Mouse (Mus musculus) testis, adult 2 months (tissue): ENCODE measurements around the gene Ly75. TPM values are rescaled to one million over a fixed set of nuclear protein-coding genes. Genes with fewer than 3 reads are reported as not detected.

Experiments
- H3K27ac ChIP-seq: fragments of 200-500 bp; 2 replicates; pipeline ENCODE4 v1.5.1; 2012; ENCODE audit warnings: low read depth, low read length; ENCODE audit not compliant: control insufficient read depth, insufficient read depth
- H3K27me3 ChIP-seq: fragments of 200-500 bp; 2 replicates; pipeline ENCODE4 v1.6.1; 2012; ENCODE audit warnings: mild to moderate bottlenecking, low read length, moderate library complexity; ENCODE audit not compliant: control insufficient read depth, insufficient read depth
- H3K36me3 ChIP-seq: fragments of 200-500 bp; 2 replicates; pipeline ENCODE4 v1.6.1; 2012; ENCODE audit warnings: mild to moderate bottlenecking, low read length; ENCODE audit not compliant: control insufficient read depth, insufficient read depth
- H3K4me1 ChIP-seq: fragments of 200-500 bp; 2 replicates; pipeline ENCODE4 v1.6.1; 2012; ENCODE audit warnings: low read length; ENCODE audit not compliant: control insufficient read depth, insufficient read depth
- H3K4me3 ChIP-seq: fragments of 200-500 bp; 2 replicates; pipeline ENCODE4 v1.5.1; 2012; ENCODE audit warnings: low read depth, mild to moderate bottlenecking, low read length, moderate library complexity, mixed read lengths; ENCODE audit not compliant: control insufficient read depth
- CTCF ChIP-seq: fragments of 200-500 bp; IDR thresholded peaks from 2 replicates; pipeline ENCODE4 v1.5.1; 2012; ENCODE audit warnings: low read depth, mild to moderate bottlenecking, inconsistent platforms, low read length, moderate library complexity; ENCODE audit not compliant: control insufficient read depth, insufficient read depth, insufficient replicate concordance
- POLR2A ChIP-seq: fragments of 200-500 bp; IDR thresholded peaks from 2 replicates; pipeline ENCODE4 v1.6.1; 2012; ENCODE audit warnings: low read depth, mild to moderate bottlenecking, inconsistent platforms, low read length, moderate library complexity; ENCODE audit not compliant: control insufficient read depth
- polyA plus RNA-seq: library from polyadenylated mRNA; depleted of rRNA; stranded (reverse); fragments of >200 nt; gene quantifications from 2 replicates; pipeline ENCODE4 v1.2.3, GENCODE M21; 2012; rRNA removed

The Ly75 gene
- polyA plus RNA-seq, 1 experiment, result 0.54 TPM

GRCm38 (mm10) chr2:60269856-60270479, 113.1 kb downstream of the Ly75 start:
- Histone ChIP-seq H3K4me1 (no peaks in the 10 kb centered on the region), H3K27ac (no peak overlapping the region), H3K4me3 (no peak overlapping the region), H3K27me3 (no peaks in the 10 kb centered on the region), H3K36me3 (no peaks in the 10 kb centered on the region)
- no peak for TF ChIP-seq CTCF
- no peak for TF ChIP-seq POLR2A

DNA sequence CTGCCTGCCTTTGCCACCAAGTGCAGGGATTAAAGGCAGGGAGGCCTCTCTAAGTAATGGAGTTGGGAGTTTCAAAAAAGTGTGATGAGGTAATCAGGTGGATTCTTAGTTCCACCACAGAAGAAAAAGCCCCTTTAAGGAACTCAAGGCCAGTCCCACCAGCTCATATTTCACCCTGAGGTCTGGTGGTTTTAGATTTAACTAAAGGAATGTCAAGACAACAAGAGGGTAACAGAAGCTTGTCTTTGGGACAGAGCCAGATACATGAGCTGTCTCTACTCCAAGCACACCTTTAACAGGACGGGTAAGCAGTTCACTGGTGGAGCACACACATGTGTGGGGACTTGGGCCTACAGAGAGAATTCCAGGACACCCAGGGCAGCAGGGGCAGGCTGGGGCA, 115.5 kb downstream of the Ly75 start:
- no peaks in the 10 kb centered on the region for H3K36me3 ChIP-seq
- H3K27me3 ChIP-seq, result no peaks in the 10 kb centered on the region
- no peak for TF ChIP-seq POLR2A
- no peak for TF ChIP-seq CTCF
- H3K4me1 ChIP-seq, result no peaks in the 10 kb centered on the region
- no peak overlapping the region for H3K27ac ChIP-seq
- no peak overlapping the region for H3K4me3 ChIP-seq

DNA sequence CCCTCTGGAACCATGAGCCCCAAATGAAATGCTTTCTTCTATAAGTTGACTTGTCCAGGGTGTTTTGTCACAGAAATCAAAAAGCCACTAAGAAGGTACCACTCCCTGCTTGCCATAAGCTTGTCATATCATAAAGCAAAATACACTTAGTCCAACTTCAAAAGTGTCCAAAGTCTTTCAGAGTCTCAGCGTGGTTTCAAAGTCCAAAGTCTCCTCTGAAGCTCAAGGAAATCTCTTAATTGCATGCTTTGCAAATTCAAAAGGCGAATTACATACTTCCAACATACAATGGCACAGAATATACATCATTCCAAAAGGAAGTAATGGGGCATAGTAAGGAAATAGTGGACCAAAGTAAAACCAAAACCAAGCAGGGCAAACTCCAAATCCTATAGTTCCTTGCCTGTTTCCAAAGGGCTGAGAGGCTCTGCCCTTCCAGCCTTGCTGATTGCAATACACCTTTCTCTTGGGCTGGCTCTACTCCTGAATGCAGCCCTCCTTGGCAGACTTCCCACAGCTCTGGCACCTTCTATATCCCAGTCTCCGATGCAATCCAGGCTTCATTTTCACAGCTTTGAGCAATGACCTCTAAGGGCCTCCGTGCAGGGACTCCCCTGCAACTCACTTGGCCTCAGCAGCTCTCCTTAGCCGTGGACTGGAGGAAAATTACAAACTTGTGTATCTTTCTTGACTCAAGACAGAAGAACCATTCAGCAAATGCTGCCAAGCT, 122.3 kb downstream of the Ly75 start:
- H3K4me3 ChIP-seq, result no peak overlapping the region
- TF ChIP-seq POLR2A, result no peak
- TF ChIP-seq CTCF, result no peak

DNA sequence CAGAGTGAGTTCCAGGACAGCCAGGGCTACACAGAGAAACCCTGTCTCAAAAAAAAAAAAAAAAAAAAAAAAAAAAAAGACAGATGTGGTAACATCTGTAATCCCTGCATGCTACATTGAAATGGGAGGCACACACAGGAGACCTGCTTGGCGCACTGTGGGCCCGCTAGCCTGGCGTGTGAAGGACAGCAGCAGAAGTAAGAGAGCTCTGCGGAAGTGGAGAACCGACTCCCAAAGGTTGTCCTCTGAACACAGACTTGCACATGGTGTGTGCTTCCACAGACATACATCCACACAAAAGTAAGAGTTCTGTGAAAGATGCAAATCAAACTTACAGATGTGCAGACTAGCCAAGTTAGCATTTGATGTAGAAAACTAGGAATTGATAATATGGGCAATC, 123.9 kb downstream of the Ly75 start:
- Histone ChIP-seq H3K36me3 (no peaks in the 10 kb centered on the region), H3K27ac (no peak overlapping the region), H3K27me3 (no peaks in the 10 kb centered on the region), H3K4me1 (no peaks in the 10 kb centered on the region), H3K4me3 (no peak overlapping the region)
- TF ChIP-seq CTCF, result no peak
- no peak for TF ChIP-seq POLR2A

More for the DNA sequence above, 122.3 kb downstream of the Ly75 start:
- no peaks in the 10 kb centered on the region for H3K27me3 ChIP-seq
- no peaks in the 10 kb centered on the region for H3K36me3 ChIP-seq
- no peak overlapping the region for H3K27ac ChIP-seq
- H3K4me1 ChIP-seq, result no peaks in the 10 kb centered on the region

- Histone ChIP-seq H3K4me1 (no peaks in the 10 kb centered on the region), H3K27ac (no peak overlapping the region), H3K36me3 (no peaks in the 10 kb centered on the region), H3K4me3 (no peak overlapping the region), H3K27me3 (no peaks in the 10 kb centered on the region)
- no peak for TF ChIP-seq POLR2A
- TF ChIP-seq CTCF, result no peak
Measured at GRCm38 (mm10) chr2:60256751-60257150, 126.4 kb downstream of the Ly75 start.

- H3K36me3 ChIP-seq, result no peaks in the 10 kb centered on the region
- H3K27me3 ChIP-seq, result no peaks in the 10 kb centered on the region
- no peaks in the 10 kb centered on the region for H3K4me1 ChIP-seq
- no peak overlapping the region for H3K4me3 ChIP-seq
- TF ChIP-seq POLR2A, result no peak
- H3K27ac ChIP-seq, result no peak overlapping the region
Measured at GRCm38 (mm10) chr2:60253506-60253905, 129.6 kb downstream of the Ly75 start.

- no peak for TF ChIP-seq POLR2A
- no peak for TF ChIP-seq CTCF
- Histone ChIP-seq H3K27ac (no peak overlapping the region), H3K4me1 (no peaks in the 10 kb centered on the region), H3K27me3 (no peaks in the 10 kb centered on the region), H3K36me3 (no peaks in the 10 kb centered on the region), H3K4me3 (no peak overlapping the region)
Measured at GRCm38 (mm10) chr2:60252782-60253181, 130.3 kb downstream of the Ly75 start.

Other genes with a start within 250 kb of the Ly75 start
- 16.1 and 20.0 TPM in 2 replicates for gene Baz2b, start 173.5 kb downstream of the Ly75 start, polyA plus RNA-seq
- 17.8 and 22.3 TPM in 2 replicates for gene March7, start 173.4 kb downstream of the Ly75 start, polyA plus RNA-seq
- 7.5 and 8.6 TPM in 2 replicates for gene Cd302, start 98.8 kb downstream of the Ly75 start, polyA plus RNA-seq
- 0.75 and 0.77 TPM in 2 replicates for gene Pla2r1, start 170.0 kb upstream of the Ly75 start, polyA plus RNA-seq